17 mouse cellular contexts compared by ENCODE assay signal in the genomic region with DNA sequence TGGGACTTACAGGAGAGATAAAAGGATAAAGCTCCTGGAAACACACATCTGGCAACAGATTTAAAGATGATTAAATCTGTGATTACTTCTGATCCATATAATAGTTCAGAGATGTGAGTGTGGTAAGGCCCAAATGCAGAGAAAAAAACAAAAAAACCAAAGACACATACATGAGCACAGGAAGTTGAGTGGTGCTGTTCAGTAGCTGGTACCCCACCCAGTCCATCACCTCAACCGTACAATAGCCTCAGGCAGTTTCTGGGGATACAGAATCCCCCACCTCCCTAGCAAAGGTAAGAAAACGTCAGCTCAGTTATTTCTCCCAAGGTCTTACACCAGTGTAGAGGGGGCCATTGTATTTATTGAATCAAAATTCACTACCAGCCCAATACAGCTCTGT. TPM values are rescaled to one million over a fixed set of nuclear protein-coding genes. Genes with fewer than 3 reads are reported as not detected.
A peak's percentile ranks its signal among the peaks of the same experiment; 100 is the strongest.
DNase-seq lines count a peak whose midpoint lies in the region; ATAC-seq lines count a peak whose summit lies in the region.
"Had no signal": no experiment of that assay in that cellular context is flagged by ENCODE, and none has a peak within 500 bp of the region (broad histone marks: within the 10 kb centered on the region; RNA-seq: fewer than 3 reads in every experiment).

No protein-coding gene starts in this region.

- peak; percentile 52 for ATAC-seq in activated CD4-positive, CD25-positive, alpha-beta regulatory T cell, adult 4 months
- ATAC-seq: forebrain, embryonic 14.5 days; forebrain, postnatal 0 days had no signal

- DNase-seq in CD4-positive helper T cell, adult 2 months (ENCODE audit: low read depth, low spot score): peak; percentile 53
- peak; percentile 50 for DNase-seq in CD4-positive, CD25-positive, alpha-beta regulatory T cell, adult 2 months (ENCODE audit: low read depth, low spot score)
- DNase-seq in lung, postnatal 36 days: no peak
- no peak for DNase-seq in left cerebral cortex, adult 9 months (ENCODE audit: low spot score in 2 of 2)
- DNase-seq in ovary, postnatal 14 days (ENCODE audit: low spot score): no peak
- DNase-seq: adrenal gland, adult 2 months; adrenal gland, postnatal 14 days; cerebellum, adult 11 months; cerebellum, adult 2 months; cerebellum, adult 9-11 months; cerebellum, postnatal 25 days; forebrain, postnatal 0 days; gastrocnemius, adult 2 months; gastrocnemius, postnatal 14 days; heart, adult 11 months had no signal

RNA-seq across cellular contexts. Expression of a gene that starts 22.2 kb away (rescaled TPM):
- polyA plus RNA-seq in activated CD4-positive, CD25-positive, alpha-beta regulatory T cell, adult 4 months (2017; shearing (Covaris generic)): 100 to 1,000 TPM; 370 TPM

RNA-seq across cellular contexts. Expression of a gene that starts 47.1 kb away (rescaled TPM):
- polyA plus RNA-seq in activated CD4-positive, CD25-positive, alpha-beta regulatory T cell, adult 4 months (2017; shearing (Covaris generic)): 10 to 100 TPM; 24.1 to 24.2 TPM

Comparison
In these comparisons a context has a peak if more than half of its experiments do, and no peak if none do; other contexts are left out.
1. DNase-seq: peak in CD4-positive helper T cell, adult 2 months (single experiment) and CD4-positive, CD25-positive, alpha-beta regulatory T cell, adult 2 months (single experiment); none in lung, postnatal 36 days (single experiment), left cerebral cortex, adult 9 months (0 of 2) and ovary, postnatal 14 days (single experiment).